Mouse (Mus musculus): ENCODE measurements around the gene 4930550C14Rik. TPM values are rescaled to one million over a fixed set of nuclear protein-coding genes. Genes with fewer than 3 reads are reported as not detected.

Gene 4930550C14Rik
- polyA plus RNA-seq, 1 experiment = 0.06 TPM

- H3K4me3 ChIP-seq (ENCODE audit: extremely low read depth, insufficient read depth, insufficient read length) = no peak overlapping the region
- no peaks in the 10 kb centered on the region for H3K4me1 ChIP-seq (ENCODE audit: control insufficient read depth, insufficient read depth, insufficient read length)
- DNase-seq (ENCODE audit: low read depth in 1 of 2, low spot score in 2 of 2) = no peak
- H3K27me3 ChIP-seq (ENCODE audit: control insufficient read depth, insufficient read depth, low read length) = no peaks in the 10 kb centered on the region
- H3K36me3 ChIP-seq (ENCODE audit: control insufficient read depth, insufficient read depth, low read length) = no peaks in the 10 kb centered on the region
- TF ChIP-seq POLR2A (IDR thresholded peaks at IDR 0.05; ENCODE audit: low read depth, low read length) (no peak), CTCF (IDR thresholded peaks at IDR 0.05; ENCODE audit: extremely low read depth, insufficient read depth, insufficient read length, insufficient replicate concordance) (no peak)
- 69% methylated on average over 5 of the region's 5 CpGs for WGBS
- no peak overlapping the region for H3K27ac ChIP-seq (ENCODE audit: insufficient read depth, low read length)
Observed at GRCm38 (mm10) chr9:53377597-53377996, 24.5 kb upstream of the 4930550C14Rik start.

GRCm38 (mm10) chr9:53378171-53378570, 24.0 kb upstream of the 4930550C14Rik start:
- Histone ChIP-seq H3K4me3 (ENCODE audit: extremely low read depth, insufficient read depth, insufficient read length) (no peak overlapping the region), H3K27me3 (ENCODE audit: control insufficient read depth, insufficient read depth, low read length) (no peaks in the 10 kb centered on the region), H3K27ac (ENCODE audit: insufficient read depth, low read length) (no peak overlapping the region), H3K36me3 (ENCODE audit: control insufficient read depth, insufficient read depth, low read length) (no peaks in the 10 kb centered on the region), H3K4me1 (ENCODE audit: control insufficient read depth, insufficient read depth, insufficient read length) (no peaks in the 10 kb centered on the region)
- WGBS = 82% methylated on average over 3 of the region's 3 CpGs
- DNase-seq (ENCODE audit: low read depth in 1 of 2, low spot score in 2 of 2) = no peak
- no peak for TF ChIP-seq POLR2A (IDR thresholded peaks at IDR 0.05; ENCODE audit: low read depth, low read length)
- TF ChIP-seq CTCF (IDR thresholded peaks at IDR 0.05; ENCODE audit: extremely low read depth, insufficient read depth, insufficient read length, insufficient replicate concordance) = no peak

- H3K36me3 ChIP-seq (ENCODE audit: control insufficient read depth, insufficient read depth, low read length) = no peaks in the 10 kb centered on the region
- H3K4me1 ChIP-seq (ENCODE audit: control insufficient read depth, insufficient read depth, insufficient read length) = peaks cover 3% of the 10 kb centered on the region
- 49% methylated on average over 2 of the region's 2 CpGs for WGBS
- no peak overlapping the region for H3K4me3 ChIP-seq (ENCODE audit: extremely low read depth, insufficient read depth, insufficient read length)
- no peak for DNase-seq (ENCODE audit: low read depth in 1 of 2, low spot score in 2 of 2)
- H3K27me3 ChIP-seq (ENCODE audit: control insufficient read depth, insufficient read depth, low read length) = peaks cover 2% of the 10 kb centered on the region; the same call in 1 of the 2 replicates
- H3K27ac ChIP-seq (ENCODE audit: insufficient read depth, low read length) = no peak overlapping the region
- no peak for TF ChIP-seq CTCF (IDR thresholded peaks at IDR 0.05; ENCODE audit: extremely low read depth, insufficient read depth, insufficient read length, insufficient replicate concordance)
- no peak for TF ChIP-seq POLR2A (IDR thresholded peaks at IDR 0.05; ENCODE audit: low read depth, low read length)
Observed at GRCm38 (mm10) chr9:53380595-53380994, 21.5 kb upstream of the 4930550C14Rik start.

- no peak for DNase-seq (ENCODE audit: low read depth in 1 of 2, low spot score in 2 of 2)
- 71% methylated on average over 5 of the region's 5 CpGs for WGBS
- TF ChIP-seq POLR2A (IDR thresholded peaks at IDR 0.05; ENCODE audit: low read depth, low read length) (no peak), CTCF (IDR thresholded peaks at IDR 0.05; ENCODE audit: extremely low read depth, insufficient read depth, insufficient read length, insufficient replicate concordance) (no peak)
- Histone ChIP-seq H3K36me3 (ENCODE audit: control insufficient read depth, insufficient read depth, low read length) (no peaks in the 10 kb centered on the region), H3K27ac (ENCODE audit: insufficient read depth, low read length) (no peak overlapping the region), H3K4me1 (ENCODE audit: control insufficient read depth, insufficient read depth, insufficient read length) (peaks cover 3% of the 10 kb centered on the region), H3K4me3 (ENCODE audit: extremely low read depth, insufficient read depth, insufficient read length) (no peak overlapping the region), H3K27me3 (ENCODE audit: control insufficient read depth, insufficient read depth, low read length) (peaks cover 2% of the 10 kb centered on the region; the same call in 1 of the 2 replicates)
Observed at GRCm38 (mm10) chr9:53381113-53381615, 21.0 kb upstream of the 4930550C14Rik start.

- Histone ChIP-seq H3K36me3 (ENCODE audit: control insufficient read depth, insufficient read depth, low read length) (no peaks in the 10 kb centered on the region), H3K4me1 (ENCODE audit: control insufficient read depth, insufficient read depth, insufficient read length) (peaks cover 3% of the 10 kb centered on the region), H3K4me3 (ENCODE audit: extremely low read depth, insufficient read depth, insufficient read length) (peak within 1 kb of the TSS; percentile 58), H3K27me3 (ENCODE audit: control insufficient read depth, insufficient read depth, low read length) (peaks cover 2% of the 10 kb centered on the region; the same call in 1 of the 2 replicates), H3K27ac (ENCODE audit: insufficient read depth, low read length) (peak within 1 kb of the TSS; percentile 84)
- WGBS = 1% methylated on average over 74 of the region's 75 CpGs
- peak in 1 of 2 experiments; percentile 22 for DNase-seq (ENCODE audit: low read depth in 1 of 2, low spot score in 2 of 2)
- TF ChIP-seq POLR2A (IDR thresholded peaks at IDR 0.05; ENCODE audit: low read depth, low read length) (no peak), CTCF (IDR thresholded peaks at IDR 0.05; ENCODE audit: extremely low read depth, insufficient read depth, insufficient read length, insufficient replicate concordance) (no peak)
Observed at GRCm38 (mm10) chr9:53383951-53384866, 17.9 kb upstream of the 4930550C14Rik start, which contains the start of gene Kdelc2. Gene Kdelc2 (plus strand): TSS chr9:53384025.

GRCm38 (mm10) chr9:53384873-53385272, 17.3 kb upstream of the 4930550C14Rik start:
- Histone ChIP-seq H3K4me3 (ENCODE audit: extremely low read depth, insufficient read depth, insufficient read length) (0 out of 2 replicates have a peak overlapping the region, but pooled peaks have one; percentile 58), H3K27me3 (ENCODE audit: control insufficient read depth, insufficient read depth, low read length) (peaks cover 2% of the 10 kb centered on the region; the same call in 1 of the 2 replicates), H3K4me1 (ENCODE audit: control insufficient read depth, insufficient read depth, insufficient read length) (peaks cover 3% of the 10 kb centered on the region), H3K27ac (ENCODE audit: insufficient read depth, low read length) (peak overlapping the region; percentile 14; the same call in 1 of the 2 replicates), H3K36me3 (ENCODE audit: control insufficient read depth, insufficient read depth, low read length) (no peaks in the 10 kb centered on the region)
- DNase-seq (ENCODE audit: low read depth in 1 of 2, low spot score in 2 of 2) = no peak
- 60% methylated on average over 8 of the region's 8 CpGs for WGBS
- no peak for TF ChIP-seq POLR2A (IDR thresholded peaks at IDR 0.05; ENCODE audit: low read depth, low read length)
- TF ChIP-seq CTCF (IDR thresholded peaks at IDR 0.05; ENCODE audit: extremely low read depth, insufficient read depth, insufficient read length, insufficient replicate concordance) = no peak
